Mouse (Mus musculus) heart, postnatal 4 days (tissue): ENCODE results near the gene Tspo2. TPM values are rescaled to one million over a fixed set of nuclear protein-coding genes. Genes with fewer than 3 reads are reported as not detected.

Experiments
- DNase-seq: peaks from one replicate; pipeline ENCODE4 v3.0.0; 2021
- total RNA-seq, 2 experiments: library from RNA; stranded (reverse); gene quantifications; 2 replicates each; pipeline ENCODE4 v1.2.3; 2021

Gene Tspo2
- total RNA-seq, 2 experiments from 2014 or later = 0.36 to 0.47 TPM

- DNase-seq = peak; percentile 81
Observed at GRCm38 (mm10) chr17:48416425-48417195, 34.7 kb downstream of the Tspo2 start.

GRCm38 (mm10) chr17:48416011-48416410, 35.3 kb downstream of the Tspo2 start:
- peak; percentile 47 for DNase-seq

GRCm38 (mm10) chr17:48411241-48411640, 40.1 kb downstream of the Tspo2 start:
- DNase-seq = no peak

GRCm38 (mm10) chr17:48410299-48410785, 41.0 kb downstream of the Tspo2 start:
- no peak for DNase-seq

GRCm38 (mm10) chr17:48409380-48410298, 41.7 kb downstream of the Tspo2 start, which contains the start of the genes Nfya and Oard1:
Nfya (minus strand) TSS chr17:48409906.
Oard1 (plus strand) TSS chr17:48410014.
- DNase-seq = peak; percentile 100

- peak; percentile 80 for DNase-seq
Observed at GRCm38 (mm10) chr17:48408526-48409291, 42.6 kb downstream of the Tspo2 start.

GRCm38 (mm10) chr17:48407910-48408525, 43.3 kb downstream of the Tspo2 start:
- no peak for DNase-seq

GRCm38 (mm10) chr17:48407154-48407553, 44.2 kb downstream of the Tspo2 start:
- no peak for DNase-seq

GRCm38 (mm10) chr17:48404706-48405105, 46.6 kb downstream of the Tspo2 start:
- DNase-seq = no peak

- DNase-seq = no peak
Observed at GRCm38 (mm10) chr17:48403848-48404247, 47.5 kb downstream of the Tspo2 start.

GRCm38 (mm10) chr17:48402751-48403150, 48.6 kb downstream of the Tspo2 start:
- no peak for DNase-seq

- DNase-seq = no peak
Observed at GRCm38 (mm10) chr17:48401710-48402109, 49.6 kb downstream of the Tspo2 start.

Other genes starting within 250 kb of the Tspo2 start
- under 1 TPM in 1 of 2 experiments, not detected in 1; 0.09 TPM for gene Trem1, start 218.8 kb downstream of the Tspo2 start, total RNA-seq
- gene Trem3, start 203.7 kb downstream of the Tspo2 start, total RNA-seq = under 1 TPM in 1 of 2 experiments, not detected in 1; 0.29 TPM
- under 1 TPM; 0.41 to 0.45 TPM for gene Treml4, start 187.2 kb downstream of the Tspo2 start, total RNA-seq
- under 1 TPM; 0.19 to 0.25 TPM for gene Treml2, start 152.0 kb downstream of the Tspo2 start, total RNA-seq
- under 1 TPM; 0.10 to 0.25 TPM for gene B430306N03Rik, start 135.4 kb downstream of the Tspo2 start, total RNA-seq
- gene Trem2, start 105.1 kb downstream of the Tspo2 start, total RNA-seq = 1 to 10 TPM; 1.4 to 2.1 TPM
- gene Treml1, start 91.6 kb downstream of the Tspo2 start, total RNA-seq = under 1 TPM; 0.20 to 0.31 TPM
- 10 to 100 TPM; 29.0 to 33.2 TPM for gene Nfya, start 41.6 kb downstream of the Tspo2 start, total RNA-seq
- gene Oard1, start 41.5 kb downstream of the Tspo2 start, total RNA-seq = 10 to 100 TPM; 14.5 to 14.6 TPM
- 100 to 1,000 TPM; 207 to 216 TPM for gene Apobec2, start 18.6 kb downstream of the Tspo2 start, total RNA-seq
- under 1 TPM; 0.14 to 0.21 TPM for gene Unc5cl, start 3.4 kb upstream of the Tspo2 start, total RNA-seq